Mouse (Mus musculus): Measurements from ENCODE around the gene Simc1. TPM values are rescaled to one million over a fixed set of nuclear protein-coding genes. Genes with fewer than 3 reads are reported as not detected.

Gene Simc1
- total and polyA plus RNA-seq, 3 experiments: 6.2 to 16.6 (median 6.8) TPM

GRCm38 (mm10) chr13:54490411-54490810, 13.2 kb upstream of the Simc1 start:
- no peak overlapping the region for H3K27ac ChIP-seq (ENCODE audit: insufficient read depth, low read depth)
- DNase-seq (ENCODE audit: extremely low read depth): peak; percentile 73
- no peak overlapping the region for H3K4me3 ChIP-seq (replicated peaks in 1 of 3; ENCODE audit: low read depth in 2 of 3, low read length in 2 of 3, poor library complexity in 1 of 3)
- no peaks in the 10 kb centered on the region for H3K79me2 ChIP-seq (replicated peaks; ENCODE audit: control insufficient read depth, extremely low read depth, insufficient read depth, poor library complexity, severe bottlenecking)
- H3K9ac ChIP-seq (ENCODE audit: insufficient read depth, low read depth): no peak overlapping the region
- no peaks in the 10 kb centered on the region for H3K36me3 ChIP-seq (replicated peaks in 1 of 2; ENCODE audit: control insufficient read depth in 1 of 2, insufficient read depth in 1 of 2, low read length in 1 of 2)
- TF ChIP-seq ZNF384 (IDR thresholded peaks at IDR 0.05; ENCODE audit: low read depth, low read length) (peak; percentile 90), NRF1 (IDR thresholded peaks at IDR 0.05; ENCODE audit: low read depth, low read length) (no peak), ETS1 (conservative IDR thresholded peaks at IDR 0.05; ENCODE audit: low read depth, low read length) (0 out of 2 replicates have a peak, but pooled peaks have one; percentile 13), E2F4 (IDR thresholded peaks at IDR 0.05; ENCODE audit: insufficient replicate concordance, low read depth, low read length) (peak; percentile 50; the same call in 1 of the 2 replicates), EP300 (IDR thresholded peaks at IDR 0.05; ENCODE audit: low read length) (peak; percentile 38; the same call in 1 of the 2 replicates), USF1 (IDR thresholded peaks at IDR 0.05; ENCODE audit: low read depth, low read length) (no peak), CHD2 (IDR thresholded peaks at IDR 0.05; ENCODE audit: low read length) (no peak), MAFK (IDR thresholded peaks at IDR 0.05; ENCODE audit: insufficient replicate concordance, low read length) (no peak), MXI1 (IDR thresholded peaks at IDR 0.05; ENCODE audit: low read depth, low read length) (no peak), SIN3A (IDR thresholded peaks at IDR 0.05; ENCODE audit: low read length) (no peak), MAZ (IDR thresholded peaks at IDR 0.05; ENCODE audit: low read depth, low read length) (0 out of 2 replicates have a peak, but pooled peaks have one; percentile 42), ELF1 (IDR thresholded peaks at IDR 0.05; ENCODE audit: low read depth, low read length) (peak; percentile 45; the same call in 1 of the 2 replicates), RCOR1 (conservative IDR thresholded peaks at IDR 0.05; ENCODE audit: low read depth, low read length) (no peak), HCFC1 (IDR thresholded peaks at IDR 0.05; ENCODE audit: low read depth, low read length) (no peak), KAT2A (IDR thresholded peaks at IDR 0.05; ENCODE audit: insufficient replicate concordance, low read length) (no peak), POLR2AphosphoS2 (IDR thresholded peaks at IDR 0.05; ENCODE audit: low read depth, low read length) (no peak), IRF4 (IDR thresholded peaks at IDR 0.05; ENCODE audit: low read depth, low read length) (0 out of 2 replicates have a peak, but pooled peaks have one; percentile 62), CTCF (conservative IDR thresholded peaks at IDR 0.05 in 1 of 2, IDR thresholded peaks at IDR 0.05 in 1 of 2; ENCODE audit: low read depth in 2 of 2, low read length in 2 of 2) (no peak), MYC (IDR thresholded peaks at IDR 0.05; ENCODE audit: low read depth, low read length) (no peak), NELFE (IDR thresholded peaks at IDR 0.05; ENCODE audit: low read depth, low read length) (no peak), MEF2A (IDR thresholded peaks at IDR 0.05; ENCODE audit: borderline replicate concordance, low read depth, low read length) (0 out of 2 replicates have a peak, but pooled peaks have one; percentile 21), MAX (IDR thresholded peaks at IDR 0.05; ENCODE audit: low read length) (0 out of 2 replicates have a peak, but pooled peaks have one; percentile 41), UBTF (IDR thresholded peaks at IDR 0.05; ENCODE audit: low read depth, low read length) (no peak), ZKSCAN1 (IDR thresholded peaks at IDR 0.05; ENCODE audit: borderline replicate concordance, low read depth, low read length) (no peak), USF2 (conservative IDR thresholded peaks at IDR 0.05; ENCODE audit: low read depth, low read length) (no peak), TCF12 (IDR thresholded peaks at IDR 0.05; ENCODE audit: low read depth, low read length) (0 out of 2 replicates have a peak, but pooled peaks have one; percentile 2)
- in situ Hi-C loops (cut with MboI; ENCODE audit: low pct_ligation_motif_present, low pct_unique_long_range_greater_than_20kb, low sequenced_read_pairs): no loop called here
- H3K4me1 ChIP-seq (ENCODE audit: control insufficient read depth in 1 of 2, insufficient read depth in 2 of 2): peaks cover 7 to 25% of the 10 kb centered on the region in 2 experiments
- dilution Hi-C loops (cut with MboI; ENCODE audit: extremely low pct_ligation_motif_present, extremely low pct_unique_long_range_greater_than_20kb, low sequenced_read_pairs): no loop called here
- H3K4me2 ChIP-seq (ENCODE audit: insufficient read depth, low read depth, poor library complexity, severe bottlenecking): no peak overlapping the region
- no peaks in the 10 kb centered on the region for H3K27me3 ChIP-seq (replicated peaks)
- H3K9me3 ChIP-seq (replicated peaks; ENCODE audit: low read length): no peaks in the 10 kb centered on the region

Data from CH12.LX (cell line).